Mouse (Mus musculus) intestine, embryonic 14.5 days (tissue): ENCODE results near the gene Hmgb1. TPM values are rescaled to one million over a fixed set of nuclear protein-coding genes. Genes with fewer than 3 reads are reported as not detected.
A peak's percentile ranks its signal among the peaks of the same experiment; 100 is the strongest.

Source experiments
- ATAC-seq: fragments of 200-750 bp; cut with Nextera tagmentation; replicated peaks from 2 replicates; pipeline ENCODE4 v1.8.0; 2017; ENCODE audit warnings: low read depth, moderate number of reproducible peaks, moderate TSS enrichment, moderate library complexity; ENCODE audit not compliant: low FRiP score, low TSS enrichment
- DNase-seq: peaks from one replicate; pipeline ENCODE4 v3.0.0-alpha.2; 2018; ENCODE audit warnings: low spot score
- H3K27ac ChIP-seq: fragments of 300-500 bp; sonication (generic); 2 replicates; pipeline ENCODE4 v1.5.1; 2014; ENCODE audit warnings: low read depth, mild to moderate bottlenecking, control low read depth
- H3K27me3 ChIP-seq: fragments of 300-500 bp; sonication (generic); replicated peaks from 2 replicates; pipeline ENCODE4 v1.6.1; 2014; ENCODE audit warnings: low read length, control low read depth; ENCODE audit not compliant: control insufficient read depth, insufficient read depth
- H3K36me3 ChIP-seq: fragments of 300-500 bp; sonication (generic); 2 replicates; pipeline ENCODE4 v1.6.1; 2014; ENCODE audit warnings: low read length, control low read depth; ENCODE audit not compliant: control insufficient read depth, insufficient read depth
- H3K4me1 ChIP-seq: fragments of 300-500 bp; sonication (generic); replicated peaks from 2 replicates; pipeline ENCODE4 v1.6.1; 2014; ENCODE audit warnings: low read length, control low read depth, mixed read lengths; ENCODE audit not compliant: control insufficient read depth, insufficient read depth
- H3K4me2 ChIP-seq: fragments of 300-500 bp; sonication (generic); 2 replicates; pipeline ENCODE4 v1.6.1; 2014; ENCODE audit warnings: low read length
- H3K4me3 ChIP-seq: fragments of 300-500 bp; sonication (generic); 2 replicates; pipeline ENCODE4 v1.5.1; 2014; ENCODE audit warnings: low read depth, low read length, control low read depth, mixed read lengths
- H3K9ac ChIP-seq: fragments of 300-500 bp; sonication (generic); 2 replicates; pipeline ENCODE4 v1.6.1; 2014; ENCODE audit warnings: mild to moderate bottlenecking, low read length
- H3K9me3 ChIP-seq: fragments of 300-500 bp; sonication (generic); 2 replicates; pipeline ENCODE4 v1.6.1; 2016; ENCODE audit warnings: low read length, control low read depth; ENCODE audit not compliant: control insufficient read depth
- WGBS: fragments of 180-500 bp; shearing (Covaris S2); extraction: QIAGEN DNeasy Blood & Tissue Kit; methylation state at CpG from one replicate; pipeline ENCODE4 v1.1.7; 2014; 5-methylcytosine and 5-hydroxymethylcytosine counted together
- polyA plus RNA-seq: library from polyadenylated mRNA; unstranded; fragments of >200 nt; fragmentation: Nextera tagmentation; extraction: Ambion mirVana; gene quantifications from 2 replicates; pipeline ENCODE4 v1.2.1, GENCODE M21; 2014

Gene Hmgb1
- polyA plus RNA-seq, 1 experiment from 2014 or later = 1,358 TPM

GRCm38 (mm10) chr5:149203796-149204375, 19.6 kb upstream of the Hmgb1 start:
- Histone ChIP-seq H3K4me1 (no peaks in the 10 kb centered on the region), H3K27ac (no peak overlapping the region), H3K27me3 (no peaks in the 10 kb centered on the region), H3K4me2 (no peak overlapping the region), H3K4me3 (no peak overlapping the region), H3K9me3 (no peaks in the 10 kb centered on the region), H3K36me3 (peaks cover 80% of the 10 kb centered on the region), H3K9ac (no peak overlapping the region)
- no peak for ATAC-seq
- DNase-seq = peak; percentile 45
- 90% methylated on average over 4 of the region's 4 CpGs for WGBS

GRCm38 (mm10) chr5:149202941-149203340, 18.7 kb upstream of the Hmgb1 start:
- Histone ChIP-seq H3K4me2 (no peak overlapping the region), H3K9ac (no peak overlapping the region), H3K27me3 (no peaks in the 10 kb centered on the region), H3K4me1 (no peaks in the 10 kb centered on the region), H3K4me3 (no peak overlapping the region), H3K9me3 (no peaks in the 10 kb centered on the region), H3K27ac (no peak overlapping the region), H3K36me3 (peaks cover 89% of the 10 kb centered on the region)
- DNase-seq (peak; percentile 33), ATAC-seq (no peak)
- WGBS = 86% methylated on average over 5 of the region's 5 CpGs

GRCm38 (mm10) chr5:149198782-149199181, 14.5 kb upstream of the Hmgb1 start:
- no peaks in the 10 kb centered on the region for H3K27me3 ChIP-seq
- H3K4me3 ChIP-seq = no peak overlapping the region
- DNase-seq (no peak), ATAC-seq (no peak)
- H3K4me2 ChIP-seq = no peak overlapping the region
- H3K9ac ChIP-seq = no peak overlapping the region
- no peaks in the 10 kb centered on the region for H3K9me3 ChIP-seq
- H3K4me1 ChIP-seq = peaks cover 14% of the 10 kb centered on the region
- no peak overlapping the region for H3K27ac ChIP-seq
- peaks cover 91% of the 10 kb centered on the region for H3K36me3 ChIP-seq
- WGBS = 93% methylated on average over 1 of the region's 1 CpGs

DNA sequence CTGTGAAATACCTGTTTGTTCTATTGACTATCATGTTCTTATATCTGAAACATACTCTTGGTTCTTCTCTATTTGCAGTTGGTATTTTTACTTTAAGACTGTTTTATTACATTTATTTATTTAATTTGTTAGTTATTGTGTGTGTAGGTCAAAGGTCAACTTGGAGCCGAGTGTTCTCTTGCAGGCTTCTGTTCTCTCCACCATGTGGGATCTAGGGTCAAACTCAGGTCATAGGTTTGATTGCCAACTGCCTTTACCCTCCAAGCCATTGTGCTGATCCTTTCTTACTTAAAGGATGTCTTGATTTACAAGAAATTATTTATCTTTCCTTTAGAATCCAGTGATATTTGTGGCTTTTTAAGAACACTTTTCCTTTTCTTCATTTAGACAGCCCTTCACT, 12.3 kb upstream of the Hmgb1 start:
- no peak for ATAC-seq

GRCm38 (mm10) chr5:149190160-149190559, 5.9 kb upstream of the Hmgb1 start:
- no peak overlapping the region for H3K27ac ChIP-seq
- peaks cover 20% of the 10 kb centered on the region for H3K4me1 ChIP-seq
- peaks cover 72% of the 10 kb centered on the region for H3K36me3 ChIP-seq
- H3K9ac ChIP-seq = no peak overlapping the region
- no peak for ATAC-seq
- no peak overlapping the region for H3K4me3 ChIP-seq
- 89% methylated on average over 1 of the region's 1 CpGs for WGBS
- H3K27me3 ChIP-seq = no peaks in the 10 kb centered on the region
- no peaks in the 10 kb centered on the region for H3K9me3 ChIP-seq
- no peak overlapping the region for H3K4me2 ChIP-seq
- no peak for DNase-seq

More for the DNA sequence above, 12.3 kb upstream of the Hmgb1 start:
- H3K9me3 ChIP-seq = no peaks in the 10 kb centered on the region
- peaks cover 14% of the 10 kb centered on the region for H3K4me1 ChIP-seq
- H3K27ac ChIP-seq = no peak overlapping the region
- WGBS = 0% methylated on average over 1 of the region's 1 CpGs
- no peak for DNase-seq
- H3K27me3 ChIP-seq = no peaks in the 10 kb centered on the region
- peaks cover 89% of the 10 kb centered on the region for H3K36me3 ChIP-seq
- no peak overlapping the region for H3K4me3 ChIP-seq
- H3K9ac ChIP-seq = no peak overlapping the region
- no peak overlapping the region for H3K4me2 ChIP-seq

DNA sequence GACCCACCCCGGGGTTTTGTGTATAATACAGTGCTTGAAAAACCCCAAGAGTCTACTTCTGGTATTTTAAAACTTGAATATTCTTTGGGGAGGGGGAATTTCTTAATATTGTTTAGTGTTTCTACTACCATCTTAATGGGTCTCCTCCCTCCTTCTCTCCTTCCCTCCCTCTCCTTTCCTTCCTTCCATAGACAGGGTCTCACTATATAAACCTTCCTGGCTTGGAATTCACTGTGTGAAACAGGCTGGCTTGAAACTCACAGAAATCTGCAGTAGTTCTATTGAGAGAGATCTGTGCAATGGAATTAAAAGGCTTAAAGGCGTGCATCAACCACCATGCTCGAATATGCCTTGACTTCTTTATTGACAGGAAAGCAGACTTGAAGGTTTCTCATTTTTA, 1.5 kb upstream of the Hmgb1 start:
- Histone ChIP-seq H3K36me3 (peaks cover 31% of the 10 kb centered on the region), H3K9me3 (no peaks in the 10 kb centered on the region), H3K4me3 (peak overlapping the region; percentile 79), H3K4me2 (peak overlapping the region; percentile 76), H3K9ac (peak overlapping the region; percentile 75; the same call in 1 of the 2 replicates), H3K4me1 (peaks cover 25% of the 10 kb centered on the region), H3K27ac (no peak overlapping the region), H3K27me3 (no peaks in the 10 kb centered on the region)
- peak; percentile 9 for DNase-seq
- no peak for ATAC-seq
- WGBS = 72% methylated on average over 3 of the region's 3 CpGs

GRCm38 (mm10) chr5:149184844-149185186, 526 bp upstream of the Hmgb1 start:
- ATAC-seq = no peak; the same call in 1 of the 2 replicates
- Histone ChIP-seq H3K36me3 (peaks cover 21% of the 10 kb centered on the region), H3K9me3 (no peaks in the 10 kb centered on the region), H3K4me1 (peaks cover 25% of the 10 kb centered on the region), H3K9ac (peak overlapping the region; percentile 75), H3K27ac (peak overlapping the region; percentile 77; the same call in 1 of the 2 replicates), H3K27me3 (no peaks in the 10 kb centered on the region), H3K4me2 (peak overlapping the region; percentile 76), H3K4me3 (peak overlapping the region; percentile 79)
- under 1% methylated on average over 20 of the region's 20 CpGs for WGBS
- DNase-seq = no peak

- ATAC-seq (no peak), DNase-seq (no peak)
- Histone ChIP-seq H3K9ac (peak overlapping the region; percentile 93), H3K36me3 (peaks cover 10% of the 10 kb centered on the region), H3K9me3 (no peaks in the 10 kb centered on the region), H3K4me1 (peaks cover 25% of the 10 kb centered on the region), H3K27me3 (no peaks in the 10 kb centered on the region), H3K4me2 (peak overlapping the region; percentile 70), H3K27ac (peak overlapping the region; percentile 97), H3K4me3 (peak overlapping the region; percentile 87)
- WGBS = under 1% methylated on average over 13 of the region's 13 CpGs
Observed at GRCm38 (mm10) chr5:149183721-149184103, 577 bp downstream of the Hmgb1 start.

DNA sequence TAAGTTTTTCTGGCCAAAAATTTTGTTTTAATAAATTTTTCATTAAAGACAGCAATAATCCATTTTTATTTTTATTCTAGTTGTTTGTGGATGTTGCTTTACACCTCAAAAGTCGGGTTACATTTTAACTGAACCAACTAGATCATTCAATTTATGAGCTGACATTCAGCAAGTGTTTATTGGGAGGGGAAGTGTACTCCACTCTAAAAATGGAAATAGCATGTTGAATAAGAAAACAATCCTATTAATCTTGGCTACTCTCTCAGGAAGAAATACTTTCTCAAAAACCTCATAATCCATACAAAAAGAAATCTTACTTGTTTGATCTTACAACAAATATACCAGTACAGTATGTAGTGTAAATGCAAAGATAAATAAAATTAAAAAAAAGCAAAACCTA, 1.2 kb downstream of the Hmgb1 start:
- DNase-seq = no peak
- Histone ChIP-seq H3K4me3 (peak overlapping the region; percentile 87), H3K9ac (peak overlapping the region; percentile 93), H3K4me1 (peaks cover 25% of the 10 kb centered on the region), H3K27ac (peak overlapping the region; percentile 97), H3K27me3 (no peaks in the 10 kb centered on the region), H3K36me3 (peaks cover 4% of the 10 kb centered on the region), H3K4me2 (peak overlapping the region; percentile 70), H3K9me3 (no peaks in the 10 kb centered on the region)
- 23% methylated on average over 1 of the region's 1 CpGs for WGBS
- no peak for ATAC-seq
